Mouse (Mus musculus): ENCODE data around the gene Nsun3.

DNA sequence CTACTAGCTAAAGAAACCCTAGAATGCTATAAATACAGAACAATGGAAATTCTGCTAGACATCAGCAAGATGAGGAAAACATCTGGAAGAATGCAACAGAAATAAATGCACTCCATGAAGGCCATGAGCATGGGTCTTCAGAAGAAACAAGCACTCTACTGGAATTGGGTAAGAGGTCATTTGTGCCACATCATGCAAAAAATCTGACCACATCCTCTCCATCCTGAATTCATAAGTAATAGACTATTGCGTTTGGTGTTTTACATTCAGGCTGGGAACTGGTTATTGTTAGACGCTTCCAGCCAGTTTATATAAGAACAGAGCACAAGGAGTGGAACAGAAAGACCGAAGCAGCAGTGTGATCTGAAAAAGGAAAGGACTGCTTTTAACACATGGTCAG, 12.2 kb upstream of the Nsun3 start:
- TF ChIP-seq POLR2A (IDR thresholded peaks at IDR 0.05; ENCODE audit: insufficient read length, low read depth) (no peak), POLR2AphosphoS2 (IDR thresholded peaks at IDR 0.05; ENCODE audit: insufficient read length, low read depth) (no peak), E2F4 (IDR thresholded peaks at IDR 0.05; ENCODE audit: insufficient read depth) (no peak), TCF12 (IDR thresholded peaks at IDR 0.05; ENCODE audit: insufficient read depth, poor library complexity, severe bottlenecking) (no peak), MAX (IDR thresholded peaks at IDR 0.05; ENCODE audit: low read depth) (no peak), MYOG (IDR thresholded peaks at IDR 0.05; ENCODE audit: control insufficient read depth in 1 of 3, insufficient read depth in 1 of 3, insufficient read length in 2 of 3, low read depth in 2 of 3) (no peak), REST (IDR thresholded peaks at IDR 0.05; ENCODE audit: insufficient read depth, insufficient read length) (no peak), USF1 (IDR thresholded peaks at IDR 0.05; ENCODE audit: low read depth) (no peak), CEBPB (IDR thresholded peaks at IDR 0.05; ENCODE audit: insufficient read depth, poor library complexity, severe bottlenecking) (no peak), MYOD1 (IDR thresholded peaks at IDR 0.05; ENCODE audit: control insufficient read depth in 1 of 3, insufficient read length in 2 of 3, low read depth in 2 of 3) (no peak)

Data from myocyte (in vitro differentiated cells).